Mouse (Mus musculus): ENCODE measurements at regions not wholly inside any gene's neighbourhood (a gene's known extent, or its start where the extent isn't known, plus 50 kb on each side); places are given as distances from the start of the nearest gene placed in this dataset.
"Not testable (repeated sequence)": the region's sequence is repeated elsewhere in the genome, so short reads cannot be mapped to it uniquely, and the experiment has no call there.

DNA sequence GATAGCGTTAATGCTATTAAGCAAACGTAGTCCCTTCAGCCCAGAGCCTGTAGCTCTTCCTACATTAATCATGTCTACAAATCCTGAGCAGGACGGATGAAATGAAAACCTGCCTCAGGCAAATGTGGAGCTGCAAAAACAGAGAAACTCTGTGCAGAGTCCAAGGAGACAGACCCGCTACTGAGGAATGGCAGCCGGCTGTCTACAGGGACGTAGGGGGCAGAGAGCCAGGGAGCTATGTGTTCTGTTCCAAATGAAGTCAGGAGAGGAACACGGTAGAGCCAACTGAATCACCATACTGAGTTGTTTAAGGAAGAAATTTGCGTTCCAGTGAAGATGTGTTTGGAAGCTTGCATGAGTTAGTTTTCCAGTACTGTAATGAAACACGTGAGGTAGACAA, 217.3 kb downstream of the Matn1 start:
- DNase-seq, result no peak

DNA sequence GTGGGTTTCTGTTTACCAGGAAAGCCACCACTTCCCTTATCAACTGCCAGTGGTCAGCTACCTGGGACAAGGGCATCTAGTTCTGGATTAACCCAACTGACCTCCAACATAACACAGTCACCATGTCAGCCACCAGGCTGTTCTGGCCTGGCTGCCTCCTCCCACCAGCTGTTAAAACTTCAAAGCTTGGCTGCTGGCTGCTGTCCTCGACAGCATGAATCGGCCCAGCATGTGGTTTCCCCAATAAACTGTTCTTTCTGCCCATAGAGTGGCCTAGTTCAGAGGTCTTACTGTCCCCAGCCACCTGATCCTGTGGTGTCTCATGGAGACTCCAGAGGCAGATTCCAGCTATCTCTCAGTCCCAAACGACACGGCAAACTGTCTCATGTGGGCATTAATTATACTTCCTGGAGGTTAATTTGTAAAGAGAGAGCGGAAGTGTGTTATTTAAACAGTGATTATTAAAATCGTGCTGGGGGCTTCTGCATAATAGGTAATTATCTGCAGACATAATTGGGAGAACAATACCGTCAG, 219.7 kb downstream of the Matn1 start:
- no peak for DNase-seq

DNA sequence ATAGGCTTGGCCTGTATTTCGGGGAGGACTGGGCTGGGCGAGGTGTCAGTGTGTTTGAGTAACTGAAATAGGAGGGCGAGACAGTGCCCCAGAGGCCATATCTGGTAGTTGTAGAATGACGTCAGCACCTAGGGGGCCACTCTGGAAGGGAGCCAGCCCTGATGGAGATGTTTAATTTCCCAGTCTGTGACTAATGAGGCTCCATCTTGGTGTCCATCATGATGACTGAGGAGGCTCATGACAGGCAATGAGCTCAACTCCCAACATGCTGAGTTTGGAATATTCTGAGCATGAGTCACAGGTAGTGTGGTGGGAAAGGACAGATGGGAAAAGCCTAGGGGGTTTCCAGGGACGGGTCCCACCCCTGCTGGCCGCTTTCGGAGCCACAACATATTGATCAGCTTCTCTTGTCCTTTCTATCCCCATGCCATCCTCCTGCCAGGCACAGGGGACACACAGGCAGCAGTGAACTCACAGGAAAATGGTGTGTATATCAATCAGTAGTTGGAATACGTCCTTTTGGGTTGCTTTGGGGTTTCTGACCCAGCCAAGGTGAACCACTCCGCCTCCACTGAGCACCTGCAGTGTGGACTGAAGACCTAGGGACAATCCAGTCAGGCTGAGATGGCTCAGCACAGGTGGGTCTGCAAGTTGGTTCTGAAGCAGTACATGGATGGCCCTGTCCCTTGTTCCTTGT, 222.5 kb downstream of the Matn1 start:
- peak; percentile 45 for DNase-seq

DNA sequence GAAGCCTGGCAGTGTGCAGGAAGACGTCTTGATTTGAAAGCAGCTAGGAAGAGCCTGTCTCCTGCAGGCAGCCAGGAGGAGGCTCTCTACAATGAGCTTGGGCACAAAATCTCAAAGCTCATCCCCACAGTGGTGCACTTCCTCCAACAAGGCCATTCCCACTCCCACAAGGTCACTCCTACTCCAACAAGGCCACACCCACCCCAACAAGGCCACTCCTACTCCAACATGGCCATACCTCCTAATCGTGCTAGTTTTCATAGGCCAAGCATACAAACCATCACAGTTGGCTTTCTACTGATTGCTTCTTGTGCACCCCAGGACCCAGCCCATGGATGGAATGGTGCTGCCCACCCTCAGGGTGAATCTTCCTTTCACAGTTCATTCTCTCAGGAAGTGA, 223.7 kb downstream of the Matn1 start:
- no peak for DNase-seq

DNA sequence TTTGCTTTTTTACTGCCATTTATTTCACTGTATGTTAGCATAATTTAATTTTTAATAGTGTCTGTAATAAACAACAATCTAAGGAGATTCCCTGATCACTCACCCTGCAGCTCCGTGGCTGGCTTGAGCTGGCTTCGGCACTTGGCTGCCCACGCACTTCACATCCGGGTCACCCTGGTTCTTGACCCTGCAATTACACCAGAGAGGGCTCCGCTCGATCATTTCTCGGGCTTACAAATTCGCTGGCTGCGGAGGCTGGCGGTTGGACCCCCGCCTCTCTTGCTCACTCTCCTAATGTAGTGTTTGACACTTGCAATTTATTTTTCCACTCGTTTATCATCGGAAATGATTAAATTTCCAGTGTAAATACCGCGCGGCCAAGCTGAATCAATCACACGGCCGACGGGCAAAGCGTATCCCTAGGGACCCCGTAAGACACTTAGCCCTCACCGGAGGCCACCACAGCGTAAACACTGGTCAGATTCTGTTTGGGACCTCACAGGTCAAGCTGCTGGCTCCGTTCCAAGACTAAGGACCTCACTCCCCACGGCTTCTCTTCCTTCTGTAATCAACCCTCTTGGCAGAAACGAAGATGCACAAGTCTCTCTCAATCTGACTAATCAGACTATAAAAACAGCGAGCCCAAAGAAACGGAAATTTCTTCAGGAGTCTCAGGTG, 229.7 kb downstream of the Matn1 start:
- no peak for DNase-seq

DNA sequence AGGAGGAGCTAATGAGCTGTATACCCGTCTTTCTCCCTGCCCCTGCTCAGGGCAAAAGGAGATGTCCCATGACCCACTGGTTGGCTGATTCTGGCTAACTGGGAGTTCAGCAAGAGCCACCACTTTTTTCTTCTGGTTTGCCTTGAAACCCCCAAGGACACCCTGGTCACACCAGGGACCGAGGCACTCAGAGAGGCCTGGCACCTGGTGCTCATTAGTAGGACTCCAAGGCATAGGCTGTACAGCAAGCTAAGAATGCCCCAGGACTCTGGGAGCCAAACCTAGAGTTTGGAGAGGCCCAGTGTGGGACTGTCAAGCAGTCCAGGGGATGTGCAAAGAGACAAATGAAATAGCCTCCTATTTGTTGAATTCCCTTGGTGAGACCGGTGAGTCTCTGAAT, 232.5 kb downstream of the Matn1 start:
- no peak for DNase-seq

DNA sequence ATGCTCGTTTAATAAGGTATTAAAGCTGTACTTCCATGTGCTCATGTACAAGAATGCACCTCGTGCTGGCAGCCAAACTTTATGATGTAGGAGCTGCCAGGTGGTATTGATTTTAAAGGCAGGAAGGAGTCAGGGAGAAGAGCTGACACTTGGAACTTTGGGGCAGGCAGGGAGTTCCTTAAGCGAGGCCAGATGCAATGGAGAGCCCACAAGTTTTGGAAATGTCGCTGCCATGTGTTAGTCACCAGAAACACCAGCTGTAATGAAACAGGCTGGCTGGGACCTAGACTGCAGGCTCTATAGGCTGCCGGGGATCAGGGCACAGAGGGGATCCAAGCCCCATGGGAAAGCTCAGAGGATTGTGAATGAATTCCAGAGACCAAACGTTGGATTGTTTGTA, 233.7 kb downstream of the Matn1 start:
- DNase-seq, result no peak

DNA sequence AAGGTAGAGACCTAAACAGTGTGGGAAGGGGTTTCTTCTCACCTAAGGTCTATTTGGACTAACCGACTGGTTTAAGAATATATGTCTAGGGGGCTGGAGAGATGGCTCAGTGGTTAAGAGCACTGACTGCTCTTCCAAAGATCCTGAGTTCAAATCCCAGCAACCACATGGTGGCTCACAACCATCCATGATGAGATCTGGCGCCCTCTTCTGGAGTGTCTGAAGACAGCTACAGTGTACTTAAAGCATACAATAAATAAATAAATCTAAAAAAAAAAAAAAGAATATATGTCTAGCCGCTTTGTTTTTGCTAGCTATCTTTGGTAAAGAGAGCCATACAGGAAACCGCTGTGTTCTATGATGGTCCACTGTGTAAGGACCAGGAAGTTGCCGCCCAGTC, 234.5 kb downstream of the Matn1 start:
- not testable (repeated sequence) for DNase-seq

DNA sequence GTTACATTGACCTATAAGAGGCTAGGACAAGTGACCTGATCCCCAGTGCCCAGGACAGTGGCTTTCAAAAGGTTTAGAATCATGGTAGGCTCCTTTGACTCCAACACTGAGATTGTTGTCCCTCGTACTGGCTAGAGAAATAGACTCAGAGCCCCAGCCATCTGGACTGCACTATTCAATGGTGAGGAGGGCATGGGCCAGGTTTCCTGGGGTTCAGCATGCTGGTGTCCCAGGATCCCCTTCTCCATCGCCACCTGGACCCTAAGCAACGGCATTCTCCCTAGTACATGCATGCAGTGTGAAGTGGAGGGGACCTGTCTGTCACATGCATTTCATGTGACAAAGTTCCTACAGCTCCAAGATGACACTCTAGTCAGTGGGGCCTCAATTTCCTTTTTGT, 243.9 kb downstream of the Matn1 start:
- peak; percentile 39 for DNase-seq

DNA sequence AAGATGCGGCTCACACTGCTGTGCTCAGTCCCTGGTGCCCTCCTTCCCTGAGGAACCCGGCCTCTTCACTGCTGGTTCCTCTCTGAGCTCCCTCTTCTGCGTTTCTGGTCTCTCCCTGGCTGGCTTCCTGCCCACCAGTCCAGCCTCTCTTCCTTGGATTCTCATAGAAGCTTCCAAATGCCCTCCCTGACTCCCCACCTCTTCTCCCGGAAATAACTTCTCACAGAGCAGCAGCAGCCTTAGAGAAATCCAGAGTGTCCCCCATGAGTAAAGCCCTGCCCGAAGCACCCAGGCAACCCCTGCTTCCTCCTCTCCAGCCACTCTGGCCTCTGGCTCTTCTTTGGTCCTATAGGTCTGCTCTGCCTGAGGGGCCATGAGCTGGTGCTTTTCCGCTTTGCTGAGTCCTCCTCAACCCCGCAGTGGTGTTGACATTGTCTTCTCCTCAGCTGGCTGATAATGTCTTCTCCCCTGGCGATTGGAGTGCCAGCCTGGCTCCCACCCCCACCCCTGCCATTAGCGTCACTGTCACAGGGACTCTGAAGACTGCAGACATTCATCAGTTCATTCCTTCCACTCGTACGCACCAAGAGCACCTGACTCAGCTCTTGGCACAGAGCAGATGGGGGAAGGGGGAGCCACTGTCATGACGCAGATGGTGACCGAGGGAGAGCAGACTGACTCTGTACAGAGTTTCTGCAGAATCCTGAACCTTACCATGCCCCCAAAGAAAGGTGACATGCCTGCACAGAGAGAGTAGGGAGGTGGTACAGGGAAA, 247.1 kb downstream of the Matn1 start:
- peak; percentile 57 for DNase-seq

DNA sequence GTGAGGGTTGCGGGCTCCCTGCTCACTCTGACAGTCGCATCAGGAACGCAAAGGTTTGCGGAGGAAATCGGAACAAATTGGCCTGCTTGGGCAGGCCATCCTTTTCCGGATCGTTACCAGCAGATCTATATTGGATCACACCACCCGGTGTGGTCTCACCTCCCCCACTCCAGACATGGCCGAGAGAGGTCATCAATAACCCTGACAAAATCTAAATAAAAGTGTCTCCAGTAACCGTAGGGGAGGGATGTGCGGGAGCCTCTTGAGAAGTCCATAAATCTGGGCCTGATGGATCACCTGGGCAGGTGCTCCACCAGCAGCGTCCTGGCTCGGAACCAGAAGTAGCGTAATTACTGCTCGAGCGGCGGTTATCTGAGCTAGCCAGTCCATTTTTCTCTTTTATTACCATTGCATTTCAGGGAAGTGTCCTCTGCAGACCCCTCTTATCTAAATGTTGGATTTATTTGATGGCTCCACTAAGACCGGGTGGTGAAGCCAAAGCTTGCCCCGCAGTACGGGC, 249.8 kb downstream of the Matn1 start:
- no peak for DNase-seq

DNA sequence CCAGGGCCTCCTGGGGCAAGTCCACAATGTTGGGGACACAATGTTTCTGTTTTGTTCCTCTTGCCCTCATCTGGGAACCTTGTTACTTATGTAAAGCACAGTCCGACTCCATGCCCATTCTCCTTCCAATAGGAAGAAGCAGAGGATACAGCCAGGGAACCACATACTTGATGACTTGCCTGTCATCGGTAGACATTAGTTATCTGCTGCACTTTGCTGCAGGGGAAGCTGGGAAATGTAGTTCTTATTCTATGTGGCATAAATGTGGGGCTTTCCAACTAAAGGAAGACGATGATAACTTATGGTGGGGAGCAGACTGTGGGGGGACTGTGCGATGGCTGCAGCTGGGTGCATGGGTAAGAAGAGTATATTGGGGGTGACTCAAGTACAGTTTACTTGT, 252.0 kb downstream of the Matn1 start:
- DNase-seq, result no peak

DNA sequence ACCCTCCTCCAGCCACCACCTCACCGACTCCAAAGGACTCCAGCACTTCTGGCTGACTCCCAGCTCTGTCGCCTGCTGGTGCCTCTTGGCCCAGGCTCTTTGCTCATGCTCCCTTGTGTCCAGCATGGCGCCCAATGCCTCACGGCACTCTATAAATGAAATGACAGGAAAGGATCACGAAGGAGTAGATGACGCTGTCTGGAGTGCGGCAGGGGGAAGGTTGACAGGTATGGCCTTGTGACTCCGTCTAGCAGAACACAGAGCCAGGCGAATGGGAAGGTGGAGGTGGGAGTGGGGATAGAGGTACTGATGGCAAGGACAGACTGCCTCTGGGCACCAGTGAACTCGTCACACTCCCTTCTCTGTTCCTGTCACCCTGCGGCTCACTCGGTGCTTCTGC, 259.5 kb downstream of the Matn1 start:
- DNase-seq, result no peak

DNA sequence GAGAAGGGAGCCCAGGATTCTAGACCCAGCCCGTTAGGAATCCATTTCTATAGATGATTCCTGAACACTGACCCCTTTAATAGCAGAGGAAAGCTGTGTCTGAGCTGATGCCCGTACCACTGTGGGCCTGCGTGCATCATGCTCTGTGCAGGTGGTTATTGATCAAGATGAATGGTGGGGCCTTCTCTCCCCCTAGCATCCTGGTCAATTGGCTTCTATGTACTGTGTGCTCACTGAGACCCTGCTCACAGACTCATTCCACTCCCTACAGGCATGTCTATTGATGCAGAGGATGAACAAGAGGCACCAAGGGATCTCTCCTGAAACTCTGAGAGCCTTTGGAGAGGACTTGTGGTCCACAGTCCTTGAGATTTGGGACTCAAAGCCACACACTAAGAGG, 260.5 kb downstream of the Matn1 start:
- no peak for DNase-seq

DNA sequence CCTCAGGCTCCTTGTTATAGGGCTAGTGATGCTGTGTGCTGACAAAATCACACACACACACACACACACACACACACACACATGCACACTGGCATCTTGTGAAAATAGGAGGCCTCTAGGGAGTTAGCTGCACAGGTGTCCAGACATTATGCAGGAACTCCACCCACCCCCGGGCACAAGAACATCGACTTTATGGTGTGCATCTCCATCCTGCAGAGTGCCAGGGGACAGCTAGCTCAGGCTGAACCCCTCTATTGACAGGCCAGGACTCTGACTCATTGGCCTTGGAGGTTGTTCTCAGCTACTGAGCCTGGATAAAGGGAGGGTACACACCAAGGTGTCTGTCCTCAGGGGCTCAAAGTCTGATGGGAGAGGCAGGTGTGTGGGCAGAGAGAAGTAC, 260.9 kb downstream of the Matn1 start:
- DNase-seq, result peak; percentile 45

DNA sequence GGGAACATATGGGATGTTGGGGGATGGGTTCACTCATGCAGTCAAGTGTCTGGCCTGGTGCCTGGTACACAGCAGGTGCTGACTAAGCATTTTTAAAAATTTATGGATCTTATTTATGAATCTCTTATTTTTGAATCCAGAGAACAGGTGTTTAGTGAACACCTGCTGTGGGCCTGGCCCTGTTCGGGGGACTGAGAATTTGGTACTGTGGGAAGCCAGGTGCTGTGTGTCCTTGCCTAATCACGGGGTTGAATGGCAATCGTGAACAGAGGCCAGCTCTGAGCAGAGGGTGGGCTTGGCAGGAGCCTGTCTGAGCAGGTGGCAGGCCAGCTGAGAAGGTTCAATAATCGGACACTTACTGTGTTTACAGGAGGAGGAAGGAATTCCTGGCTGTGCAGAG, 261.5 kb downstream of the Matn1 start:
- DNase-seq, result peak; percentile 96

DNA sequence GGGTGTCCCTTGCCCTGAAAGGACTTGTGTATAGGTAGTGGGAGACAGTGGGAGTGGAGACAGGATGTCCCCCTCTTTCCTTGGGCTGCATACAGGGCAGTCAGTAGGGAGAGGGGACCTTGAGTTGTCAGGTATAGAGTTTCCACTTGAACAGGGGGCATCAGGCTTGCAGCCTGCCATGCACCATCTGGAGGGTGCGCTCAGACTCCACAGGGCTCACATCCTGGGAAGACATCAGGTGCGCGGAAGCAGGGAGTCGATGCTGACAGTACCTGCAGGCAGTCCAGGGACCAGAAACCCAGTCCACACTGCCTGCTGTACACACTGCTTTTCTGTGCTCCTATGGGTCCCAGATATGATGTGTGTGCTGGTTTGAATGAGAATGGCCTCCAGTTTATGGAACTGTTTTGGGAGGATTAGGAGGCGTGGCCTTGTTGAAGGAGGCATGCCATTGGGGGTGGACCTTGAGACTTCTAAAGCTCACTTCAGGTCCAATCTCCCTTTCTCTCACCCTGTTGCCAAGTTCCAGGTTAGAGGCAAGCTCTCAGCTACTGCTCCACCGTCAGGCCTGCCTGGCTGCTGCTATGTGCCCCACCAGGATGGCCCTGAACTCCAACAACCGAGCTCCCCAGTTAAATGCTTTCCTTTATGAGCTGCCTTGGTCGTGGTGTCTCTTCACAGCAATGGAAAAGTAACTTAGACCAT, 262.1 kb downstream of the Matn1 start:
- DNase-seq, result no peak

DNA sequence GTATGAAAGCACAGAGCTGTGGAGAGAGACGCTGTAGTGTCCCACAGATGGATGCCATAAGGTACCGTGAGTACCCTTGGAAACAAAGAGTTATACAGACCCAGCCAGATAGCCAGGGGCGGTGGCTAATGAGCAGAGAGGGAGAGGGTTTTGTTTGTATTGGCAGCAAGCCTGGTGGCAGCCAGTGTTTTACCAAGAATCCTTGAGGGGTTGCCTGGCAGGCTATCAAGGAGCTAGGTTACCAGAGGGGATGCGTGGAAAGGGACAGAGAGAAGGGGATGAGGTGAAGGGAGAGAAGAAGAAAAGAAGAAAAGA, 262.7 kb downstream of the Matn1 start:
- peak; percentile 32 for DNase-seq

DNA sequence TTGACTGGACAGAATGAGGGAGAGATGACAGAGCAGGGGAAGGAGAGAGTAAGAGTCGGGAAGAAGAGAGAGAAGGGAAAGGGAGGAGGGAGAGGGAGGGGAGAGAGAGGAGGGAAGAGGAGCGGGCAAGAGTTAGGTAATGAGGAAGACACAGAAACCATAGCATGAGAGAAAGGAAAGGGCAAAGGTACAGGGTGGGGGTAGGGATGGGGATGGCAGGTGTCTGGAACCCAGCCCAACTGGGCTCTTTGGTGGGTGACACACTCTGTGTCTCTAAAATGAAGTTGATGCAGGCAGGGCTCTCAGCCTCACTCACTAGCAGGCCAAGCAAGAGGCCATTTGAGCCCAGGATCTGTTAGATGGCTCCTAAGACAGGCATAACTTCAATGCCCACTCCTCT, 263.1 kb downstream of the Matn1 start:
- DNase-seq, result no peak

DNA sequence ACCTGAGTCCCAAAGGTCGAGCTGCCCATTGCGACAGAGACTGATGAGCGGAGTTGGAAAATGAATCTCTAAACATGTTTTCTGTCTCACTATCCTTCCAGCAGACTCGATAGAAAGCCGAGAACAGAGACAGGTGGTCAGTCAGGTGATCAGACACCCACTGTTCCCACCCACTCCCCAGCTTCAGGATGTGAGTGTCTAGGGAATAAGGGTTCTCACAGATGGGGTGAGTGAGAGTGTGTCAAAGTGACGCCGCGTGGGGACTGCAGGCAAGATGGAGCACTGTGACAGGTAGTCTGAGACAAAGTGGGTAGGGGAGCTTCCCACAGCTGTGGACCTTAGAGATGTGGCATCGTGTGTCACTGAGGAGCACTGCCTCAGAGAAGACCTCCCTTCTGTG, 264.0 kb downstream of the Matn1 start:
- peak; percentile 11 for DNase-seq

DNA sequence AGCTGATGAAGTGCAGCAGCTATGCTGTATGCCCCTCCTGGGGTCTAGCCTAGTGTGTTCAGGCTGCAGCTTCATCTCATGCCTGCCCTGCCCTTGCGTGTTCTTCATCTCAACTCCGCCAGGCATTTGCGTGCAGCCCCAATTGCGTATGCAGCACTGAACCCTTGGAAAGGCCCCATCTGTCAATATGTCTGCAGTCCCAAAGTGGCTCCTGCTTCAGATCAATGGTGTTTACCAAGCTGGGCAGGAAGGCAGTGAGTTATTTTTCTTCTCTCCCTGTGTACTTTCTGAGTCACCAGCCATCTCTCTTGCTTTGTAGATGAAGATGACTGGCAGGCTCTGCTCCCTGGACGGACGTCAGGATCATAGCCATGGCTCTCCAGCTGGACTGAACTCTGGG, 264.5 kb downstream of the Matn1 start:
- peak; percentile 19 for DNase-seq

DNA sequence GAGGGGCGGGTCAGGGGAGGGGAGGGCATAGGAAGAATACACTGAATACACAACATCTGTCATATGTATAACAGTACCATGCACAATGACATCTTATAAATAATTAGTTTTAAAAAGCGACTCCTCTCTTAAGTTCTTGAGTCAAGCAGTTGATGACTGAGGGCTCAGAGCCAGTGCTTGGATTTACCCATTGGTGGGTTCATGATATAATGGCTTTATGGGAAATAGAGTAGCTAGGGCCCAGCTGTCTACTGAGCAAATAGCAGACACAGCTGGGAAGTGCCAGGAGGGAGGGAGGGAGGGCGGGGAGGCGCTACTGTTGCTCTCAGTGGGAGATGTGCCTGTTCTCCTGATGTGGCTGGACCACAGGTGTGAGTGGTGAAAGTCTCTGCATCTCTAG, 268.5 kb downstream of the Matn1 start:
- DNase-seq, result no peak

DNA sequence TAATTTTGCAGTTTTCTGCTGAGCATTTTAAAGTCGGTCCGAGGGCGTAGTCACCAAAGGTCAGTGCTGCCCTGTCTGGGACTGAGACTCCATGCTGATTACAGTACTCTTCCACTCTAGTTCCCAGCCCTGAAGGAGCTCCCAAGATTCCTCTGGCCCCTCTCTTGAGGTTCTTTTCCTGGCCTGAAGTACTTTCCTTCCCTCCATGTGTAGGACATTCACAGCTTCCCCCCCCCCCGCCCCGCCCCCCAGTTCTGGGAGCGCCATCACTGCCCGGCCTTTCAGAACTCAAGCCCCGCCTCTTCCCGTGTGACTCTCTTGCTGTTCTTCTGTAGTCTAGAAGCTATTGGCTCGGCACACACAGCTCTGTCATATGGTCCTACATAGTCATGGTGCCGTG, 271.5 kb downstream of the Matn1 start:
- DNase-seq, result no peak

Data from cerebellum, adult 11 months (tissue).